8 mouse cellular contexts compared by ENCODE assay signal in genomic region chr9:21615617-21616231, GRCm38 (mm10). TPM values are rescaled to one million over a fixed set of nuclear protein-coding genes. Genes with fewer than 3 reads are reported as not detected.
DNase-seq lines count a peak whose midpoint lies in the region; ATAC-seq lines count a peak whose summit lies in the region.

Gene Smarca4, plus strand, starts transcription at chr9:21616169.

- H3K9ac ChIP-seq in intestine, embryonic 14.5 days (ENCODE audit: low read length), result peak within 1 kb of the TSS; percentile 91

- H3K36me3 ChIP-seq in intestine, embryonic 14.5 days (ENCODE audit: control insufficient read depth, insufficient read depth, low read length), result peaks cover 5% of the 10 kb centered on the region

- peak; percentile 95 for ATAC-seq in intestine, embryonic 14.5 days (replicated peaks; ENCODE audit: low FRiP score, low TSS enrichment, low read depth)

- peak within 1 kb of the TSS; percentile 78 for H3K4me2 ChIP-seq in intestine, embryonic 14.5 days (ENCODE audit: low read length)

- no peaks in the 10 kb centered on the region for H3K9me3 ChIP-seq in intestine, embryonic 14.5 days (ENCODE audit: control insufficient read depth, low read length)

- H3K27me3 ChIP-seq in intestine, embryonic 14.5 days (replicated peaks; ENCODE audit: control insufficient read depth, insufficient read depth, low read length), result no peaks in the 10 kb centered on the region

- peak within 1 kb of the TSS; percentile 96 for H3K27ac ChIP-seq in intestine, embryonic 14.5 days (ENCODE audit: low read depth)

- intact Hi-C loops in left cerebral cortex, postnatal 14 days (cut with DNase I), result no loop called here

- peak; percentile 99 for DNase-seq in adrenal gland, adult 18-20 months (ENCODE audit: low spot score in 2 of 2)
- peak; percentile 100 for DNase-seq in embryo, embryonic 11 days
- peak; percentile 100 for DNase-seq in gastrocnemius, postnatal 25 days
- peak; percentile 97 for DNase-seq in intestine, embryonic 14.5 days (ENCODE audit: low spot score)
- DNase-seq in left cerebral cortex, postnatal 14 days (ENCODE audit: low spot score in 2 of 2), result peak; percentile 100
- DNase-seq in mesoderm, embryonic 11.5 days (ENCODE audit: low read depth, low spot score), result peak; percentile 100
- peak; percentile 99 to 100 for DNase-seq in right cerebral cortex, postnatal 36 days (ENCODE audit: low spot score in 2 of 2)
- DNase-seq in yolk sac, embryonic 10.5 days (ENCODE audit: low spot score), result peak; percentile 99

- under 1% methylated on average over 45 of the region's 45 CpGs for WGBS in intestine, embryonic 14.5 days

- H3K4me1 ChIP-seq in intestine, embryonic 14.5 days (replicated peaks; ENCODE audit: control insufficient read depth, insufficient read depth, low read length), result peaks cover 12% of the 10 kb centered on the region; the same call in 1 of the 2 replicates

- peak within 1 kb of the TSS; percentile 86 for H3K4me3 ChIP-seq in intestine, embryonic 14.5 days (ENCODE audit: low read depth, low read length)

RNA-seq across cellular contexts. Expression of gene Smarca4, which starts in this region (rescaled TPM):
- 10 to 100 TPM; 63.3 to 81.0 TPM for total RNA-seq in adrenal gland, adult 18-20 months (2021)
- 10 to 100 TPM; 39.3 to 39.6 TPM for total RNA-seq in gastrocnemius, postnatal 25 days (2021)
- polyA plus RNA-seq in intestine, embryonic 14.5 days (2014; fragmentation: Nextera tagmentation; extraction: Ambion mirVana), result 92.6 and 96.3 TPM in 2 replicates
- total RNA-seq in left cerebral cortex, postnatal 14 days (2021), result 100 to 1,000 TPM; 129 TPM

Comparison
In these comparisons a context has a peak if more than half of its experiments do, and no peak if none do; other contexts are left out.
1. Peak in every context shown above with its lines: DNase-seq, ATAC-seq, H3K4me3 ChIP-seq and H3K27ac ChIP-seq.